In the genomic region with DNA sequence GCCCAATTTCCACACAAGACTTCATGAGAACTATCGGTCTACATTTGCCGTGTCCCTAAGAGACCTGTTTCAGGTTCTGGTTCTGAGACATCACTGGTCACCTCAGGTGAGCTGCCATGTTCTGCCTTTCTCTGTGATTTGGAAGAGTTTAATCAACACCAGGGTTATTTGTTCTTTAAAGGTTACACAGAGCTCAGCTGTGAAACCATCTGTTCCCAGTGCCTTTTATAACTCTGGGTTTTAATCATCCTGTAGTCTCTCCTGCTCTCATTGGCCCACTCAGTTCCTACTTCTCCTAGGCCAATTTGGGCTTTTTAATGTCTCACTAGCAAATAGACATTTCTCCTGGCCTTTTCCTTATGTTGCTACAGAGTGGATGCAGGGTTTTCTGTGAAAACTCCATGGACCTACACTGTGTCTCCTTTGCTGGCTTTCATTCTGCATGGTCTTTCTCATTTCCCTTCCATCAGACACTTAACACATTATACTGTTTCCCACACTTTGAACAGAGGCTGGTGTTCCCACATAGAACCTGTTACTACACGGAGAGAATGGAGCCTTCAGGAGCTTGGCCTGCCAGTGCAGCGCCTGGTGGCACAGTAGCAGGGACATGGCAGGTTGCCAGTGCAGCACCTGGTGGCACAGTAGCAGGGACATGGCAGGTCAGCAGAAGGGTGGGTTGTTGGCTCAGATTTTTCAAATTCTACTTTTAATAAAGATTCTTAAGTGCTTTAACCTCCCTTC, we compare ENCODE assay signal across 19 mouse cellular contexts.
DNase-seq lines count a peak whose midpoint lies in the region; ATAC-seq lines count a peak whose summit lies in the region.
"Had no signal": no experiment of that assay in that cellular context is flagged by ENCODE, and none has a peak within 500 bp of the region (broad histone marks: within the 10 kb centered on the region; RNA-seq: fewer than 3 reads in every experiment).

No protein-coding gene starts in this region.

- H3K4me1 ChIP-seq in intestine, embryonic 16.5 days (ENCODE audit: control insufficient read depth, insufficient read depth, low read length), result peaks cover 12% of the 10 kb centered on the region; the same call in 1 of the 2 replicates
- H3K4me1 ChIP-seq in hindbrain, embryonic 10.5 days (replicated peaks), result no peaks in the 10 kb centered on the region
- H3K4me1 ChIP-seq: embryonic facial prominence, embryonic 12.5 days; liver, embryonic 12.5 days; lung, embryonic 15.5 days; midbrain, embryonic 15.5 days; stomach, embryonic 15.5 days had no signal

- no peak overlapping the region for H3K4me3 ChIP-seq in intestine, embryonic 16.5 days (ENCODE audit: low read length)
- no peak overlapping the region for H3K4me3 ChIP-seq in hindbrain, embryonic 10.5 days
- H3K4me3 ChIP-seq: embryonic facial prominence, embryonic 12.5 days; limb, embryonic 10.5 days; liver, embryonic 12.5 days; lung, embryonic 15.5 days; midbrain, embryonic 15.5 days; stomach, embryonic 15.5 days had no signal

- no peak overlapping the region for H3K27ac ChIP-seq in intestine, embryonic 16.5 days (ENCODE audit: low read length)
- H3K27ac ChIP-seq in hindbrain, embryonic 10.5 days, result no peak overlapping the region
- H3K27ac ChIP-seq: embryonic facial prominence, embryonic 12.5 days; limb, embryonic 10.5 days; liver, embryonic 12.5 days; lung, embryonic 15.5 days; midbrain, embryonic 15.5 days; stomach, embryonic 15.5 days had no signal

- H3K27me3 ChIP-seq in intestine, embryonic 16.5 days (replicated peaks; ENCODE audit: control insufficient read depth, insufficient read depth, low read length), result no peaks in the 10 kb centered on the region
- no peaks in the 10 kb centered on the region for H3K27me3 ChIP-seq in hindbrain, embryonic 10.5 days (ENCODE audit: insufficient read depth, poor library complexity, severe bottlenecking)
- H3K27me3 ChIP-seq: embryonic facial prominence, embryonic 12.5 days; liver, embryonic 12.5 days; lung, embryonic 15.5 days; midbrain, embryonic 15.5 days; stomach, embryonic 15.5 days had no signal

- peak; percentile 19 for DNase-seq in kidney, postnatal 14 days
- DNase-seq in kidney, adult 9 months, result no peak
- peak; percentile 92 for DNase-seq in cerebellum, adult 9-10 months
- DNase-seq in layer of hippocampus, adult 9-10 months (ENCODE audit: low spot score), result peak; percentile 57
- no peak for DNase-seq in hindbrain, embryonic 10.5 days (ENCODE audit: low spot score)
- DNase-seq: B cell, adult 2 months; gastrocnemius, postnatal 36 days; heart, postnatal 36 days; thymus, postnatal 25 days had no signal

- no peak overlapping the region for H3K9ac ChIP-seq in intestine, embryonic 16.5 days (ENCODE audit: low read depth, low read length)
- H3K9ac ChIP-seq: embryonic facial prominence, embryonic 12.5 days; liver, embryonic 12.5 days; lung, embryonic 15.5 days; midbrain, embryonic 15.5 days; stomach, embryonic 15.5 days had no signal

- H3K9me3 ChIP-seq in intestine, embryonic 16.5 days (ENCODE audit: control insufficient read depth, low read length), result no peaks in the 10 kb centered on the region
- no peaks in the 10 kb centered on the region; the same call in 1 of the 2 replicates for H3K9me3 ChIP-seq in hindbrain, embryonic 10.5 days
- H3K9me3 ChIP-seq: embryonic facial prominence, embryonic 12.5 days; limb, embryonic 10.5 days; liver, embryonic 12.5 days; lung, embryonic 15.5 days; midbrain, embryonic 15.5 days; stomach, embryonic 15.5 days had no signal

- no peaks in the 10 kb centered on the region for H3K36me3 ChIP-seq in intestine, embryonic 16.5 days (ENCODE audit: control insufficient read depth, insufficient read depth, low read length)
- H3K36me3 ChIP-seq in hindbrain, embryonic 10.5 days, result no peaks in the 10 kb centered on the region
- H3K36me3 ChIP-seq: embryonic facial prominence, embryonic 12.5 days; limb, embryonic 10.5 days; liver, embryonic 12.5 days; lung, embryonic 15.5 days; midbrain, embryonic 15.5 days; stomach, embryonic 15.5 days had no signal

- 86% methylated on average over 4 of the region's 4 CpGs for WGBS in intestine, embryonic 16.5 days
- WGBS in hindbrain, embryonic 10.5 days, result 90% methylated on average over 4 of the region's 4 CpGs

- H3K4me2 ChIP-seq in intestine, embryonic 16.5 days (ENCODE audit: low read depth, low read length), result no peak overlapping the region
- H3K4me2 ChIP-seq: embryonic facial prominence, embryonic 12.5 days; heart, embryonic 11.5 days; liver, embryonic 12.5 days; lung, embryonic 15.5 days; midbrain, embryonic 15.5 days; stomach, embryonic 15.5 days had no signal

- ATAC-seq in cerebellum, adult (ENCODE audit: insufficient number of reproducible peaks, low FRiP score, low TSS enrichment), result peak; percentile 84
- ATAC-seq in intestine, embryonic 16.5 days, result no peak
- ATAC-seq: liver, embryonic 12.5 days; midbrain, embryonic 15.5 days; Patski had no signal

Comparison
In these comparisons a context has a peak if more than half of its experiments do, and no peak if none do; other contexts are left out.
1. DNase-seq: peak in kidney, postnatal 14 days (single experiment), cerebellum, adult 9-10 months (single experiment) and layer of hippocampus, adult 9-10 months (single experiment); none in kidney, adult 9 months (single experiment) and hindbrain, embryonic 10.5 days (single experiment).